ENCODE assay signal across 8 mouse cellular contexts in genomic region chr7:13033451-13034147, GRCm38 (mm10). TPM values are rescaled to one million over a fixed set of nuclear protein-coding genes. Genes with fewer than 3 reads are reported as not detected.
DNase-seq lines count a peak whose midpoint lies in the region; ATAC-seq and TF ChIP-seq lines count a peak whose summit lies in the region.

No protein-coding gene starts in this region.

- peak overlapping the region; percentile 65 for H3K4me3 ChIP-seq in heart, embryonic 12.5 days
- peak overlapping the region; percentile 83 for H3K4me3 ChIP-seq in G1E (ENCODE audit: low read depth, low read length)
- H3K4me3 ChIP-seq in forebrain, embryonic 16.5 days (replicated peaks; ENCODE audit: low read length): peak overlapping the region; percentile 64
- peak overlapping the region; percentile 83 for H3K4me3 ChIP-seq in liver, postnatal 0 days (ENCODE audit: low read depth, low read length)

- H3K4me1 ChIP-seq in heart, embryonic 12.5 days (replicated peaks): peaks cover 33% of the 10 kb centered on the region
- H3K4me1 ChIP-seq in G1E (ENCODE audit: insufficient read depth, low read depth, low read length): peaks cover 73% of the 10 kb centered on the region
- H3K4me1 ChIP-seq in forebrain, embryonic 16.5 days (replicated peaks; ENCODE audit: control insufficient read depth, insufficient read depth, low read length): peaks cover 31% of the 10 kb centered on the region
- peaks cover 34% of the 10 kb centered on the region for H3K4me1 ChIP-seq in liver, postnatal 0 days (ENCODE audit: insufficient read depth)

- TF ChIP-seq EP300 in liver, postnatal 0 days (IDR thresholded peaks at IDR 0.05; ENCODE audit: low read depth): no peak

- H3K9ac ChIP-seq in heart, embryonic 12.5 days: peak overlapping the region; percentile 84
- H3K9ac ChIP-seq in forebrain, embryonic 16.5 days (replicated peaks; ENCODE audit: low read depth, low read length): peak overlapping the region; percentile 78
- H3K9ac ChIP-seq in liver, postnatal 0 days (replicated peaks): peak overlapping the region; percentile 93

- TF ChIP-seq CTCF in G1E (IDR thresholded peaks at IDR 0.05; ENCODE audit: low read depth, low read length): no peak
- no peak for TF ChIP-seq CTCF in liver, postnatal 0 days (IDR thresholded peaks at IDR 0.05; ENCODE audit: low read depth)

- WGBS in heart, embryonic 12.5 days: 43% methylated on average over 13 of the region's 13 CpGs
- WGBS in forebrain, embryonic 16.5 days: 48% methylated on average over 13 of the region's 13 CpGs
- WGBS in liver, postnatal 0 days (ENCODE audit: insufficient replicate concordance): 42% methylated on average over 13 of the region's 13 CpGs

- peaks cover 65% of the 10 kb centered on the region for H3K36me3 ChIP-seq in heart, embryonic 12.5 days
- H3K36me3 ChIP-seq in G1E (replicated peaks): peaks cover 80% of the 10 kb centered on the region
- H3K36me3 ChIP-seq in forebrain, embryonic 16.5 days (ENCODE audit: control insufficient read depth, insufficient read depth): peaks cover 44% of the 10 kb centered on the region
- peaks cover 61% of the 10 kb centered on the region for H3K36me3 ChIP-seq in liver, postnatal 0 days (replicated peaks; ENCODE audit: insufficient read depth, low read length)

- intact Hi-C loops in heart, postnatal 36 days (cut with DNase I): loop anchor here (5.0 kb wide), 1 partner anchor 196 kb away; no protein-coding TSS in a partner anchor

- H3K27me3 ChIP-seq in heart, embryonic 12.5 days (replicated peaks): no peaks in the 10 kb centered on the region
- H3K27me3 ChIP-seq in G1E (ENCODE audit: insufficient read depth, low read length): no peaks in the 10 kb centered on the region
- no peaks in the 10 kb centered on the region for H3K27me3 ChIP-seq in forebrain, embryonic 16.5 days (replicated peaks; ENCODE audit: control insufficient read depth, insufficient read depth, low read length)
- no peaks in the 10 kb centered on the region for H3K27me3 ChIP-seq in liver, postnatal 0 days (ENCODE audit: insufficient read depth, low read length)

- no peaks in the 10 kb centered on the region for H3K9me3 ChIP-seq in heart, embryonic 12.5 days (replicated peaks)
- H3K9me3 ChIP-seq in G1E (replicated peaks): no peaks in the 10 kb centered on the region
- no peaks in the 10 kb centered on the region for H3K9me3 ChIP-seq in forebrain, embryonic 16.5 days (ENCODE audit: control insufficient read depth, low read length)
- H3K9me3 ChIP-seq in liver, postnatal 0 days (ENCODE audit: low read length): no peaks in the 10 kb centered on the region

- peak overlapping the region; percentile 85 for H3K4me2 ChIP-seq in heart, embryonic 12.5 days
- H3K4me2 ChIP-seq in forebrain, embryonic 16.5 days (ENCODE audit: low read length): peak overlapping the region; percentile 91
- H3K4me2 ChIP-seq in liver, postnatal 0 days (ENCODE audit: low read depth, low read length): peak overlapping the region; percentile 95

- H3K27ac ChIP-seq in heart, embryonic 12.5 days (ENCODE audit: poor library complexity, severe bottlenecking): peak overlapping the region; percentile 85
- H3K27ac ChIP-seq in forebrain, embryonic 16.5 days (ENCODE audit: low read length): peak overlapping the region; percentile 84
- peak overlapping the region; percentile 96 for H3K27ac ChIP-seq in liver, postnatal 0 days (ENCODE audit: low read depth)

- no peak for ATAC-seq in heart, embryonic 12.5 days (ENCODE audit: insufficient number of reproducible peaks, low FRiP score)
- no peak for ATAC-seq in G1E (ENCODE audit: extremely low read depth, insufficient number of reproducible peaks, low FRiP score, poor library complexity, severe bottlenecking)
- ATAC-seq in forebrain, embryonic 16.5 days: no peak
- ATAC-seq in liver, postnatal 0 days: no peak

- no peak for DNase-seq in heart, postnatal 36 days
- DNase-seq in G1E (ENCODE audit: low spot score): no peak
- DNase-seq in liver, postnatal 0 days: no peak
- no peak for DNase-seq in urinary bladder, postnatal 4 days (ENCODE audit: low spot score in 2 of 2)
- no peak for DNase-seq in urinary bladder, postnatal 10 days (ENCODE audit: low spot score)
- DNase-seq in yolk sac, embryonic 10.5 days (ENCODE audit: low spot score): no peak

RNA-seq across cellular contexts. Expression of gene Chmp2a, which starts 1.0 kb away (rescaled TPM):
- 127 and 131 TPM in 2 replicates for polyA plus RNA-seq in heart, embryonic 12.5 days (2016; fragmentation: Nextera tagmentation; extraction: Ambion mirVana)
- total RNA-seq in heart, postnatal 36 days (2021): 100 to 1,000 TPM; 124 to 136 TPM
- total RNA-seq in G1E (2014; fragmentation: Nextera tagmentation) (148 and 163 TPM in 2 replicates), G1E (2017) (178 and 188 TPM in 2 replicates)
- 141 and 289 TPM in 2 replicates for polyA plus RNA-seq in G1E (2012)
- polyA plus RNA-seq in forebrain, embryonic 16.5 days (2015; fragmentation: Nextera tagmentation; extraction: Ambion mirVana): 170 and 175 TPM in 2 replicates
- 132 TPM in 2 replicates for polyA plus RNA-seq in liver, postnatal 0 days (2015; fragmentation: Nextera tagmentation; extraction: Ambion mirVana)

RNA-seq across cellular contexts. Expression of gene Ube2m, which starts 4.5 kb away (rescaled TPM):
- 160 and 170 TPM in 2 replicates for polyA plus RNA-seq in heart, embryonic 12.5 days (2016; fragmentation: Nextera tagmentation; extraction: Ambion mirVana)
- 100 to 1,000 TPM; 198 to 199 TPM for total RNA-seq in heart, postnatal 36 days (2021)
- total RNA-seq in G1E (2014; fragmentation: Nextera tagmentation): 250 and 290 TPM in 2 replicates
- 151 and 162 TPM in 2 replicates for total RNA-seq in G1E (2017)
- polyA plus RNA-seq in G1E (2012): 150 and 170 TPM in 2 replicates
- 66.8 and 67.7 TPM in 2 replicates for polyA plus RNA-seq in forebrain, embryonic 16.5 days (2015; fragmentation: Nextera tagmentation; extraction: Ambion mirVana)
- polyA plus RNA-seq in liver, postnatal 0 days (2015; fragmentation: Nextera tagmentation; extraction: Ambion mirVana): 53.8 and 59.8 TPM in 2 replicates

RNA-seq across cellular contexts. Expression of gene Mzf1, which starts 21.0 kb away (rescaled TPM):
- polyA plus RNA-seq in heart, embryonic 12.5 days (2016; fragmentation: Nextera tagmentation; extraction: Ambion mirVana): 2.0 and 2.3 TPM in 2 replicates
- total RNA-seq in heart, postnatal 36 days (2021): under 1 TPM; 0.47 to 0.60 TPM
- total RNA-seq in G1E (2014; fragmentation: Nextera tagmentation) (not detected in 2 replicates), G1E (2017) (0.17 and 0.22 TPM in 2 replicates)
- 0.07 and 0.11 TPM in 2 replicates for polyA plus RNA-seq in G1E (2012)
- 6.7 and 10.6 TPM in 2 replicates for polyA plus RNA-seq in forebrain, embryonic 16.5 days (2015; fragmentation: Nextera tagmentation; extraction: Ambion mirVana)
- 0.26 and 0.29 TPM in 2 replicates for polyA plus RNA-seq in liver, postnatal 0 days (2015; fragmentation: Nextera tagmentation; extraction: Ambion mirVana)

RNA-seq across cellular contexts. Expression of gene Zbtb45, which starts 23.8 kb away (rescaled TPM):
- polyA plus RNA-seq in heart, embryonic 12.5 days (2016; fragmentation: Nextera tagmentation; extraction: Ambion mirVana): 16.2 and 18.7 TPM in 2 replicates
- 1 to 10 TPM; 7.9 to 8.8 TPM for total RNA-seq in heart, postnatal 36 days (2021)
- 9.6 and 12.6 TPM in 2 replicates for total RNA-seq in G1E (2014; fragmentation: Nextera tagmentation)
- 8.7 and 9.0 TPM in 2 replicates for total RNA-seq in G1E (2017)
- polyA plus RNA-seq in G1E (2012): 99.1 and 126 TPM in 2 replicates
- polyA plus RNA-seq in forebrain, embryonic 16.5 days (2015; fragmentation: Nextera tagmentation; extraction: Ambion mirVana): 43.0 and 44.1 TPM in 2 replicates
- polyA plus RNA-seq in liver, postnatal 0 days (2015; fragmentation: Nextera tagmentation; extraction: Ambion mirVana): 5.6 and 7.2 TPM in 2 replicates

RNA-seq across cellular contexts. Expression of gene Trim28, which starts 34.7 kb away (rescaled TPM):
- 221 and 228 TPM in 2 replicates for polyA plus RNA-seq in heart, embryonic 12.5 days (2016; fragmentation: Nextera tagmentation; extraction: Ambion mirVana)
- total RNA-seq in heart, postnatal 36 days (2021): 10 to 100 TPM; 83.3 to 95.8 TPM
- 324 and 384 TPM in 2 replicates for total RNA-seq in G1E (2014; fragmentation: Nextera tagmentation)
- 506 and 524 TPM in 2 replicates for total RNA-seq in G1E (2017)
- 193 and 221 TPM in 2 replicates for polyA plus RNA-seq in G1E (2012)
- polyA plus RNA-seq in forebrain, embryonic 16.5 days (2015; fragmentation: Nextera tagmentation; extraction: Ambion mirVana): 230 and 237 TPM in 2 replicates
- 56.0 and 59.1 TPM in 2 replicates for polyA plus RNA-seq in liver, postnatal 0 days (2015; fragmentation: Nextera tagmentation; extraction: Ambion mirVana)
